Mouse (Mus musculus) thymus, adult 2 months (tissue): Measurements from ENCODE around the gene Bmi1.

Source experiments
- CTCF ChIP-seq: fragments of 200-500 bp; IDR thresholded peaks from 2 replicates; pipeline ENCODE4 v1.5.1; 2012; ENCODE audit warnings: mild to moderate bottlenecking, control low read depth, low read length, moderate library complexity, borderline replicate concordance; ENCODE audit not compliant: control insufficient read depth, poor library complexity, insufficient read depth; ENCODE audit errors: extremely low read depth
- POLR2A ChIP-seq: fragments of 200-500 bp; IDR thresholded peaks from 2 replicates; pipeline ENCODE4 v1.6.1; 2012; ENCODE audit warnings: mild to moderate bottlenecking, low read length, control low read depth, moderate library complexity; ENCODE audit not compliant: control insufficient read depth, poor library complexity, insufficient read depth; ENCODE audit errors: extremely low read depth

- TF ChIP-seq CTCF: no peak
- TF ChIP-seq POLR2A: no peak
Measured at GRCm38 (mm10) chr2:18714337-18714736, 37.5 kb downstream of the Bmi1 start.
